Mouse (Mus musculus): ENCODE measurements around the gene Olfr729.

Gene Olfr729

GRCm38 (mm10) chr14:50152810-50153209, at the start of gene Olfr729:
Gene Olfr729 (minus strand): TSS chr14:50152910.
- no peak for DNase-seq (ENCODE audit: low read depth in 2 of 2, low spot score in 2 of 2)

DNA sequence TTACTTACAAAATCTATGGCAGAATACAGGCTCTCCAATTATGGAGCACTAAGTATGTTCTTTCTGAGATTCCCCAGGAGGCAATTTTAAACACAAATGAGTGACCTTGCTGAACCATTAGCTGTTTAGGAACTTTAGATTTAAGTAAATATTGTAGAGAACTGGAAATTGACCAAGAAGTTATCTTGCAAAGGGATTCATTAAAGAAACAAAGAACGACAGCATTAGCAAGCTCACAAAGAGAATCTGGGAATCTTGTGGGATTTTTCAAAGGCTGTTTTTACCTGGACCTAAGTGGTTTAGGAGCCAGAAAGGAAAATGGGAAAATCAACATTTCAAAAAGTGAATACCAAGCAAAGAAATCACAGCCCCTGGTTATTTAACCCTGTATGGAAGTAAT, 35.4 kb upstream of the Olfr729 start, which contains the start of gene Olfr730:
Gene Olfr730, minus strand, starts transcription at position 101 of the 400 bp plus-strand sequence.
- DNase-seq (ENCODE audit: low read depth in 2 of 2, low spot score in 2 of 2), result no peak

DNA sequence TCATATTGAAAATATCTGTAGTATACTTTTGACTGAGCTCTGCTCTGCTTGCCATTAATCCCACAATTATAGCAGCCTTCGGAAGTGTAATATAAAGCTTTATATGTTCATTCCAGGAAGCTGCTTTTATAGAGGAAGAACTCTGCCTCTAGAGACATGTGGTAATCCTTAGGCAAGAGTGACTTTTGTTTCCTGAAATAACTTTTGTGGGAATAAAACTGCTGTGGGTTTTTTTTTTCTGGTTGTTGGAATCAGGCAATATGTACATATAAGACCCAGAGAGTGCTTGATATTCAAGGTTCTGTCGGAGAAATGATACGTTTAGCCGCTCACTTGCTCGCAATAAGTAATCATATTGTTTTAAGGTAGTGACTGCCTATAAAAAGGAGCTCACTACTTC, 10.1 kb downstream of the Olfr729 start, which contains the start of gene Olfr728:
Gene Olfr728, minus strand, starts transcription at position 101 of the 400 bp plus-strand sequence.
- DNase-seq (ENCODE audit: low read depth in 2 of 2, low spot score in 2 of 2), result no peak

- no peak for DNase-seq (ENCODE audit: low read depth in 2 of 2, low spot score in 2 of 2)
Measured at GRCm38 (mm10) chr14:50122886-50123285, 29.8 kb downstream of the Olfr729 start, which contains the start of gene Olfr727. Gene Olfr727 (plus strand): TSS chr14:50123186.
